Mouse (Mus musculus) lung, embryonic 15.5 days (tissue): ENCODE data around the gene Kdelr1. TPM values are rescaled to one million over a fixed set of nuclear protein-coding genes. Genes with fewer than 3 reads are reported as not detected.

ENCODE experiments used
- ATAC-seq: fragments of 200-750 bp; cut with Nextera tagmentation; 2 replicates; pipeline ENCODE4 v1.8.0; 2017; ENCODE audit warnings: moderate number of reproducible peaks, borderline replicate concordance; ENCODE audit not compliant: low FRiP score, low TSS enrichment; ENCODE audit errors: extremely low read depth
- H3K27ac ChIP-seq: fragments of 300-500 bp; sonication (generic); 2 replicates; pipeline ENCODE4 v1.5.1; 2015; ENCODE audit warnings: moderate library complexity, mild to moderate bottlenecking, inconsistent platforms
- H3K27me3 ChIP-seq: fragments of 300-500 bp; sonication (generic); 2 replicates; pipeline ENCODE4 v1.6.1; 2015; ENCODE audit warnings: inconsistent platforms
- H3K36me3 ChIP-seq: fragments of 300-500 bp; sonication (generic); 2 replicates; pipeline ENCODE4 v1.6.1; 2015; ENCODE audit warnings: inconsistent platforms
- H3K4me1 ChIP-seq: fragments of 300-500 bp; sonication (generic); 2 replicates; pipeline ENCODE4 v1.6.1; 2015; ENCODE audit warnings: inconsistent platforms
- H3K4me2 ChIP-seq: fragments of 300-500 bp; sonication (generic); 2 replicates; pipeline ENCODE4 v1.6.1; 2015; ENCODE audit warnings: inconsistent platforms, mild to moderate bottlenecking, moderate library complexity
- H3K4me3 ChIP-seq: fragments of 300-500 bp; sonication (generic); 2 replicates; pipeline ENCODE4 v1.5.1; 2015; ENCODE audit warnings: mild to moderate bottlenecking, inconsistent platforms
- H3K9ac ChIP-seq: fragments of 300-500 bp; sonication (generic); 2 replicates; pipeline ENCODE4 v1.6.1; 2015; ENCODE audit warnings: inconsistent platforms
- H3K9me3 ChIP-seq: fragments of 300-500 bp; sonication (generic); 2 replicates; pipeline ENCODE4 v1.6.1; 2016; ENCODE audit warnings: inconsistent platforms
- WGBS: fragments of 180-500 bp; shearing (Covaris S2); methylation state at CpG from one replicate; pipeline ENCODE4 v1.1.7; 2015; 5-methylcytosine and 5-hydroxymethylcytosine counted together
- polyA plus RNA-seq: library from polyadenylated mRNA; unstranded; fragments of >200 nt; fragmentation: Nextera tagmentation; extraction: Ambion mirVana; gene quantifications from 2 replicates; pipeline ENCODE4 v1.2.1, GENCODE M21; 2015

Gene Kdelr1
- 64.7 and 67.4 TPM in 2 replicates for polyA plus RNA-seq

DNA sequence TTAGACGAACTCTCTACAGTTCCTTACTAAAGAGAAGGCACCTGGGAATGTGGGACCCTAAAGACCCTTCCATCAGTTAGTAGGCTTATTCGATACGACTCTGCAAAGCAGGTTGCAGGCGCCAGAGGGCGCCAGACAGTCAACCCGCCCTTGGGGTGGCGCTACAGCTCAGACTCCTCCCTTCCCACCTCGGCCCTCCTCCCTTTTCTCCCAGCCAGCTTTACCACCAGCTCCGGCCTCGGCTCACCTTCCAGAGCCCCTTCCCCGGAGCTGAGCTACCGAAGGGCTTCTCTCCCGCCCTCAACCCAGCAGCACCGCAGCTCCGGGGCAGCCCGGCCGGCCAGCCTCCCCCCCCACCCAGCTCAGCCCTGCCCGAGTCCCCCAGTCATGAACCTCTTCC lies at the start of gene Kdelr1:
Kdelr1 (plus strand) TSS at position 149 of the 400 bp plus-strand sequence.
- H3K4me3 ChIP-seq = peak within 1 kb of the TSS; percentile 78
- peak within 1 kb of the TSS; percentile 92 for H3K27ac ChIP-seq
- peak within 1 kb of the TSS; percentile 70 for H3K4me2 ChIP-seq
- H3K4me1 ChIP-seq = peaks cover 42% of the 10 kb centered on the region
- peak; percentile 78 for ATAC-seq
- H3K27me3 ChIP-seq = peaks cover 41% of the 10 kb centered on the region
- peaks cover 27% of the 10 kb centered on the region for H3K36me3 ChIP-seq
- H3K9ac ChIP-seq = peak within 1 kb of the TSS; percentile 94
- under 1% methylated on average over 18 of the region's 18 CpGs for WGBS
- H3K9me3 ChIP-seq = no peaks in the 10 kb centered on the region

DNA sequence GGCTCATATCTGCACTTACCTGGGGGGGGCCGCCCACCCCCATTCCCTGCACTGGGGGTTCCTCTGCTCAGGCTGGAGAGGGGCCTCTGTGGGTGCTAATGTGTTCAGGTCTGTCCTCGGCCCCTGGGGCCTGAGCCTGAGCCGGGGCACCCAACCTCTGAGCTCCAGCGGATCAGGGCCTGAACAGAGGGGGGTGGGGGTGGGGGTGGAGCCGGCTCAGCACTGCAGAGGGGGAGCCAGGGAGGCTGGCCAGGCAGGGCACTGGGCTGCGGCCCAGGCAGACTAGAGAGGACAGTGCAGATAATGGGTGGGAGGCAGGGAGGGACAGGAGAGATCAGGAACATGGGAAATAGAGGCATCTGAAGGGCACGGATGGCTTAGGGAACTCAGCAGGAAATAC lies 48.0 kb upstream of the Kdelr1 start, which contains the start of gene Kcnj14:
Kcnj14 (minus strand) TSS at position 185 of the 400 bp plus-strand sequence.
- Histone ChIP-seq H3K27ac (no peak within 1 kb of the TSS), H3K9me3 (no peaks in the 10 kb centered on the region), H3K4me2 (no peak within 1 kb of the TSS), H3K4me1 (peaks cover 6% of the 10 kb centered on the region), H3K27me3 (no peaks in the 10 kb centered on the region; the same call in 1 of the 2 replicates), H3K4me3 (no peak within 1 kb of the TSS), H3K36me3 (peaks cover 59% of the 10 kb centered on the region), H3K9ac (no peak within 1 kb of the TSS)
- WGBS = 68% methylated on average over 7 of the region's 7 CpGs
- ATAC-seq = no peak

DNA sequence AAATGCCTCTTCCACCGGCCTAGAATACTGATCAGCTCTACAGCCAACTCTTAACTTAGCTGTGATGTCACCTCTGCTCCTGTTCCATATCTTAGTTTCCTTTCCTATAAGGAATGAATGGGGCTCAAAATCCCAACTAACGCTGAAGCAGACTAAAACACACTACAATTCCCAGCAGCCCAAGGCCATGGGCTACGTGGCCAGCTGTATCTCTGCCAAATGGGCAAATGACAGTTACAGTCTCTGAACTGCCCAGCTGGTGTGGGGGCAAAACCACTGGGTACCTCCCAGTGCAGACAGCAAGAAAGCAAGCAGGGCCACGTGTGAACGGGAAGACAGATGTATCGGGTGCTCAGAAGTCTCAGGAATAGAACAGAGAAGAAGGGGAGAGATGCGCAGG lies 45.9 kb upstream of the Kdelr1 start:
- Histone ChIP-seq H3K4me2 (no peak overlapping the region), H3K9me3 (no peaks in the 10 kb centered on the region), H3K27ac (no peak overlapping the region), H3K36me3 (peaks cover 59% of the 10 kb centered on the region), H3K4me3 (no peak overlapping the region), H3K9ac (no peak overlapping the region), H3K4me1 (peaks cover 18% of the 10 kb centered on the region), H3K27me3 (peaks cover 8% of the 10 kb centered on the region)
- ATAC-seq = no peak
- WGBS = 93% methylated on average over 7 of the region's 7 CpGs

DNA sequence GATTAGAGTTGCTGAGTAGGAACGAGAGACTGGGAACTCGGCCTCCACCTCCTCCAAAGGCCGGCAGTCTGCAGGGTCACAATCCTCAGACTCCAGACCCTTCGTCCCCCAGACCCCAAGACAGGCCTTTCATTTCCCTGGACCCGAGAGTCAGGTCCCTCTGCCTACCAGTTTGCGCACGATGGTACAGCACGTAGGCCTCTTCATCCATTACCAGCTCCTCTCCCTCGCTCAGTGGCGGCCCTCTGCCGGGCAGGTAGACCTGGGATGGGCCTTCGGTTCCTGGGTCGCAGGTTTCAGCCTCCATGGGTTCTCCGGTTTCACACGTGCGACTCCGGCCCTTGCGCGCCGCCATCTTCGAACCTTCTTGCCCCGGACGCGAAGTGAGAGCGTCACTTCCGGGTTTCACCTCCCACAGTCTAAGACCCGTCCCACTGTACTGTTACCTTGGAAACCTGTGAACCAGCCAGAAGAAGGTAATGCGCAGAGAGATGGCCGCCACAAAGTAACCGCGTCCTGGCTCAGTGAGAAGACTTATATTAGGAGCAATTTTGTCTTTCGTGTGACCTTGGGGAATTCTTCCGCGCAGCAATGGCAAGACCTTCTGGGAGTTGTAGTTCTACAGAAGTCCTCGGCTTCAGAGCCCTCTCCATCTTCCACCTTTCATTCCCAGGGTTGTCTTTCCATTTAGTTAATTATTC lies 42.0 kb upstream of the Kdelr1 start, which contains the start of gene Grwd1:
Grwd1 (minus strand) TSS at position 518 of the 701 bp plus-strand sequence.
- Histone ChIP-seq H3K27ac (peak within 1 kb of the TSS; percentile 58), H3K4me2 (peak within 1 kb of the TSS; percentile 79), H3K9me3 (no peaks in the 10 kb centered on the region), H3K4me1 (peaks cover 36% of the 10 kb centered on the region), H3K9ac (peak within 1 kb of the TSS; percentile 73), H3K36me3 (peaks cover 35% of the 10 kb centered on the region), H3K4me3 (peak within 1 kb of the TSS; percentile 89), H3K27me3 (peaks cover 47% of the 10 kb centered on the region)
- peak; percentile 72; the same call in 1 of the 2 replicates for ATAC-seq
- WGBS = under 1% methylated on average over 35 of the region's 35 CpGs

DNA sequence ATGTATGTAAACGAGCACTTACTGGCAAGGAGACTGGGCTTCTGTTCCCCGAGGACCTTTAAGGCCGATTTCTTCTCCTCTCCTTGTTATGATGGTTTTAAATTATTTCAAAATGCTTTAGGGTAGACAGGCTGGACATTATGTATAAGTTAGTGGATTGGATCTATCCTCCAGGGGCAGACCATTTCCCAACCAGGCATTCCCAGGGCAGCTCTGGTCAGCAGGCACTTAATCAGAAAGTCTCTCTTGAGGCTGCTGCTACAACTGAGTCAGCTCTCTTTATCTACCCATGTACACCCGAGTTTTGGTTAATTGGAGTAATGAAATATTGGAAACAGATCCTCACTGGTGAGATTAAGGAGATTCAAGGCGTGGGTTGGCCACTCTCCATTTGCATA lies 41.4 kb upstream of the Kdelr1 start:
- peak overlapping the region; percentile 89 for H3K4me3 ChIP-seq
- 25% methylated on average over 5 of the region's 5 CpGs for WGBS
- peaks cover 50% of the 10 kb centered on the region for H3K27me3 ChIP-seq
- H3K4me1 ChIP-seq = peaks cover 36% of the 10 kb centered on the region
- H3K27ac ChIP-seq = peak overlapping the region; percentile 58; the same call in 1 of the 2 replicates
- H3K36me3 ChIP-seq = peaks cover 30% of the 10 kb centered on the region
- H3K9ac ChIP-seq = peak overlapping the region; percentile 73
- no peak for ATAC-seq
- peak overlapping the region; percentile 79 for H3K4me2 ChIP-seq
- H3K9me3 ChIP-seq = no peaks in the 10 kb centered on the region

DNA sequence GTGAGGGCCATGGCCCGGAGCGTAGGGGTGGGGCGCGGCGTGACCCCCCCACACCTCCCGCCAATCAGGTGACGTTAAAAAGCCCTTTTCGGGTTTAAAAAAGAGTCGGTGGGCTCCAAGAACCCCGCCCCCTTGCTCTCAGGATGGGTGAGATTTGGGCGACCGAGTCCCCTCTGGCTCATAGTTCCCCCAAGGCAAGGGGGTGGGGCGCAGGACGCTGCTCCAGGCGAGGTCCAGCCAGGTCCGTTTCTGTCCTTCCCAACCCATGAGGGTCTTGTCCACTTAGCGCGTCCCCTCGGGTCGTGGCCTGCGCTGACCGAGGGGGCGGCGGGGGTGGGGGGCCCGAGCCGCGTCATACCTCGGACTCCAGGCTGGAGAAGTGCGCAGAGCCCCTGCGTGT lies 40.1 kb upstream of the Kdelr1 start:
- peaks cover 50% of the 10 kb centered on the region for H3K27me3 ChIP-seq
- H3K27ac ChIP-seq = no peak overlapping the region
- peak overlapping the region; percentile 73 for H3K4me2 ChIP-seq
- peaks cover 17% of the 10 kb centered on the region for H3K36me3 ChIP-seq
- H3K4me3 ChIP-seq = peak overlapping the region; percentile 45
- no peaks in the 10 kb centered on the region for H3K9me3 ChIP-seq
- H3K9ac ChIP-seq = 0 out of 2 replicates have a peak overlapping the region, but pooled peaks have one; percentile 17
- 7% methylated on average over 30 of the region's 30 CpGs for WGBS
- ATAC-seq = no peak
- peaks cover 36% of the 10 kb centered on the region for H3K4me1 ChIP-seq

DNA sequence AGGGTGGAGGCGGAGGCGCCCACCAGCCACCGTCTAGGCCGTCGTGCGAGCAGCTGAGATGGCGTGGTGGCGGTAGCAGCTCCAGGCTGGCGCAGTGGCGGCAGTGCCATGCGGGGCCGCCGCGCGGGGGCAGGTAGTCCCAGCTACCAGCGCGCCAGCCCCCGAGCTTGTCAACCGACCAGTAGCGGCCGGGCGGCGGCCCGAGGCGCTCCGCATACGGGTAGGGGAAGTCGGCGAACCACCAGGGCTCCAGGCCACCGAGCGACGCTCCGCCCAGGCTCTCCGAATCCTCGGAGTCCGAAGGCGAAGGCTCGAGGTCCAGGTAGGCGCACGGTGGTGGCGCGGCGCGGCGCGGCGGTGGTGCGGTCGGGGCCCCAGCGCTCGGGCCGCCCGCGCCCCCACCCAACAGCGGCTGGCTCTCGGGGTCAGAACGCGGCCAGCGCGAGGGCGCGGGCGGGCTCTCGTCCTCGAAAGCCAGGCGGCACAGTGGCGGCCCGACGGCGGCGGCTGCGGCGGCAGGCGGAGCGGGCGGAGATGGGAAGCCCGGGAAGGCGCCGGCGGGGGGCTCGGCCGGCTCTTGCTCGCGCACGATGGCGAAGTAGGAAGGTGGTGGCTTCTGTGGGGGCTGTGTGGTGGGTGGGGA lies 39.3 kb upstream of the Kdelr1 start:
- H3K9ac ChIP-seq = peak overlapping the region; percentile 26
- H3K27ac ChIP-seq = no peak overlapping the region
- peaks cover 50% of the 10 kb centered on the region for H3K27me3 ChIP-seq
- H3K4me1 ChIP-seq = peaks cover 36% of the 10 kb centered on the region
- under 1% methylated on average over 74 of the region's 86 CpGs for WGBS
- ATAC-seq = no peak
- peak overlapping the region; percentile 45 for H3K4me3 ChIP-seq
- H3K36me3 ChIP-seq = peaks cover 8% of the 10 kb centered on the region
- peak overlapping the region; percentile 73 for H3K4me2 ChIP-seq
- no peaks in the 10 kb centered on the region for H3K9me3 ChIP-seq

DNA sequence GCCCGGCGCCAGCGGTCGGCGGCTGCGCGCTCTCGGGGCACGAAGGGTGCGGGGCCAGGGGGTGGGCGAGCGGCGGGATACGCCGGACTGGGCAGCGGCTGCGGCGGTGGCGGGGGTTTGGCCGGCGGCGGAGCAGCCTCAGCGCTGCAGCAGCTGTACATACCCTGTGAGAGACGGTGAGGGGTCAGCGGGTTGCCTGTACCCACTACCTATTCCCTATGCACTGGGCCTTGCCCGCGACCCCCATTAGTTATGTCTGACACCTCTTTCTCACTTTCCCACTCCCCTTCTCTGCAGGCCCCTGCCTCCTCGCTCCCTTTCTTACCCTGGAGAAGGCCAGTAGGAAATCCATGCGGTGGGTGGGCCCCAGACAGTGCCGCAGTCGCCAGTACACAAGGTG lies 38.6 kb upstream of the Kdelr1 start:
- Histone ChIP-seq H3K9me3 (no peaks in the 10 kb centered on the region), H3K9ac (peak overlapping the region; percentile 26), H3K27ac (no peak overlapping the region), H3K36me3 (peaks cover 4% of the 10 kb centered on the region; the same call in 1 of the 2 replicates), H3K4me3 (peak overlapping the region; percentile 45), H3K4me2 (peak overlapping the region; percentile 73), H3K27me3 (peaks cover 50% of the 10 kb centered on the region), H3K4me1 (peaks cover 36% of the 10 kb centered on the region)
- 4% methylated on average over 31 of the region's 31 CpGs for WGBS
- 0 out of 2 replicates have a peak, but pooled peaks have one; percentile 16 for ATAC-seq

DNA sequence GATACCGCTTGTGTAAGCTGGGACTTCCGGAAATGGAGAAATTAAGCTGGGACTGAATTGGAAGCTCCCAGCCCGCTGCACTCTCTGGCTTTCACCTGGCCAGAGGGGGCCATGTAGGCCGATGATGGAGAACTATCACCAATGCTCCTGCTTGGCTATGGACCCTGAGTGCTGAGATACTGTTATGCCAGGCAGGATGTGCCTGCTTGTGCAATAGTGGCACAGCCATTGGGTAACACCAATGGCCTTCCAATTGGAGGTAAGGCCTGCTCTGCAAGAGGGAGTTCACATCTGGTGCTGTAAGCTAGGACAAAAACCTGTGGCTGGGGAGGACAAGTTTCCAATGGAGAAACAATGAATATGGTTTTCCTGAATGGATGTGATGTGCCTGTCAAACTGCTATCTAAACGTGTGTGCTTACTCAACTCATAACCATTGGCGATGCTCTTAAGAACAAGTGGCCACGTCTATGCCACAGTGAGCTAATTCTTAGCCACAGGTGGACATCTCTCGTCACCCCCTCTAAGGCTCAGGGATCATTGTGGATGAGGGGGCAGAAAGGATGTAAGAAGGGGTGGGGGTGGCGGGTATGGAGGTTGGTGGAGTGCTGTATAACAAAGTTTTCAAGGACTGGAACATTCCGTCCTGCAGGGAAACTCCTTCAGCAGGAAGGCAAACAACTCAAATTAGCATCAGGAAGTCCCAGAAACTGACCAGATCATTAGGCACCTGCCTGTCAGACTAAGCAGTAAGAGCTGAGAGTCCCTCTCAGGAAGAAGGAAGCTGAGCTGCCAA lies 29.4 kb upstream of the Kdelr1 start:
- Histone ChIP-seq H3K27me3 (peaks cover 4% of the 10 kb centered on the region), H3K9ac (no peak overlapping the region), H3K36me3 (no peaks in the 10 kb centered on the region), H3K4me3 (no peak overlapping the region), H3K4me2 (no peak overlapping the region), H3K27ac (no peak overlapping the region), H3K9me3 (no peaks in the 10 kb centered on the region), H3K4me1 (no peaks in the 10 kb centered on the region)
- WGBS = 69% methylated on average over 10 of the region's 10 CpGs
- no peak for ATAC-seq

DNA sequence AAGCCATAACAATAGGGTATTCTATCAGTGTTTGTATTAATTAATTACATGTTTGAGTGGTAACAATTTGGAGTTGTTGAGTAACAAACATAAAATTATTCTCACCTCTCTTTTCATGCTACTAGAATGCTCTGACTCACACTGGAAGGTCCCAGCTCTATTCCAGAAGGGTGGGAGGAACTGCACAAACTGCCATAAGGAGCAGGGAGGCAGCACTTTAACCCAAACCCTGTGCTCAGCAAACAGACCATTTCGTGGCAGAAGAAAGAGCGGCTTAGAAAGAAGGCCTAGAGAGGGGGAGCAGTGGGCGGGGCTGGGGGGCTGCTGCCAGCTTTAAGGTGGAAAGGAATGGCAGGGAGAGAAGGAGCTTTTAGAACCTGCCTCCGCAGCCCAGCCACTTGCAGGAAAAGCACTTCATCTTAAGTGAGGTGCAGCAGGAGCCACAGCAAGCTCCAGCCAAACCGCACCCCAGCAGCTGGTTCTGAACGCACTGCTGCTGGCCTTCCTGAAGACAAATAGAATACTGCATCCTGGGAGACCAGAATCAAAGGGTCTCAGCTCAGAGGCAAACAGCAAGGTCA lies 24.0 kb upstream of the Kdelr1 start:
- Histone ChIP-seq H3K36me3 (no peaks in the 10 kb centered on the region), H3K9ac (no peak overlapping the region), H3K27ac (peak overlapping the region; percentile 73), H3K4me1 (0 out of 2 replicates have a peak, but pooled peaks cover 7% of the 10 kb centered on the region), H3K4me3 (no peak overlapping the region), H3K27me3 (no peaks in the 10 kb centered on the region; the same call in 1 of the 2 replicates), H3K9me3 (no peaks in the 10 kb centered on the region), H3K4me2 (no peak overlapping the region)
- peak; percentile 60; the same call in 1 of the 2 replicates for ATAC-seq
- WGBS = 12% methylated on average over 6 of the region's 6 CpGs

DNA sequence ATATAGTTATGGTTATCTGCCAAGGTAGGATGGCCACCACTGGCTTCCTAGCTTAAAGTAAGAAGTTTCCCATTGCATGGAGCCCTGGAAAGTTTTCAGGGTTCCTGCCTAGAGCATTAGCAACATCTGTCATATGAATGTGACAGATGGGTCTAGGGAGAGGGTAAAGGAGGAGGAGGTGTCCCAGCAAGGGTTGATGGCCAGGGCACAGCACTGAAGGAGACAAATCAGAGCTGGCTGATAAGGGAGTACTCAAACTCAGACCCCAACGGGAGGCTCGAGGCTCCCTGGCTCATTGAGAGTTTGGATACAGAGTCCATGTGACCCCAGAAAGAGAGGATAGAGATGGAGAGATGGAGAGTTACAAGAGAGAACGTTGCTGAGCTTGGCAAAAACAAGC lies 21.9 kb upstream of the Kdelr1 start:
- no peak for ATAC-seq
- Histone ChIP-seq H3K27ac (no peak overlapping the region), H3K9me3 (no peaks in the 10 kb centered on the region), H3K9ac (no peak overlapping the region), H3K4me2 (no peak overlapping the region), H3K4me1 (0 out of 2 replicates have a peak, but pooled peaks cover 7% of the 10 kb centered on the region), H3K36me3 (no peaks in the 10 kb centered on the region), H3K27me3 (no peaks in the 10 kb centered on the region; the same call in 1 of the 2 replicates), H3K4me3 (no peak overlapping the region)
- WGBS = 43% methylated on average over 3 of the region's 3 CpGs
